25 mouse cellular contexts compared by ENCODE assay signal in the genomic region with DNA sequence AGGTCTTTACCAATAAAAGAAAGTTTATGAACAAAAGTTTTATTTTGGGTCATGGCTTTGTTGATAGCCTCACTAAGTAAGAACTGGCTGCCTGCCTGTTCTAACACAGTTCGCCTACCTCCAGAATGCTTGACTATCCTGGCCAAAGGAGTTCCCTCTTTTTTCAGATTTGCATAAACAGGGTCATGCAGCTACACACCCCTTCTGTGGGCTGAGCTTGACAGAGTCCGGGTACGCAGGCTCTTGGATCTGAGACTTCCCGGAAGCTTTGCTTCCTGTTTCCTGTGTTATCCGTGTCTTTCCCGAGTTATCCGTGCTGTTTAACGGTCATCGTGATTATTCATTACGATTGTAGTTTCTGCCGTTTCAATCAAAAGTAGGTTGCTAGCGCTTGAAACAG. TPM values are rescaled to one million over a fixed set of nuclear protein-coding genes. Genes with fewer than 3 reads are reported as not detected.
DNase-seq lines count a peak whose midpoint lies in the region; ATAC-seq and TF ChIP-seq lines count a peak whose summit lies in the region.
"Had no signal": no experiment of that assay in that cellular context is flagged by ENCODE, and none has a peak within 500 bp of the region (broad histone marks: within the 10 kb centered on the region; RNA-seq: fewer than 3 reads in every experiment).

No protein-coding gene starts in this region.

- ATAC-seq in granulocyte monocyte progenitor cell, adult 5-6 weeks (replicated peaks; ENCODE audit: poor library complexity, severe bottlenecking), result peak; percentile 48; the same call in 1 of the 2 replicates
- ATAC-seq in midbrain, embryonic 15.5 days (replicated peaks), result no peak
- ATAC-seq: CD4-positive, CD25-positive, alpha-beta regulatory T cell, adult 4 months; forebrain, embryonic 13.5 days; forebrain, embryonic 15.5 days; forebrain, postnatal 0 days; Patski had no signal

- DNase-seq in gastrocnemius, adult 2 months, result no peak
- DNase-seq in gastrocnemius, postnatal 36 days, result no peak
- DNase-seq in MEL (ENCODE audit: low read depth, low spot score), result peak; percentile 76
- peak; percentile 3 for DNase-seq in R1 (ENCODE audit: low read depth, low spot score)
- DNase-seq in right cerebral cortex, postnatal 25 days, result no peak
- DNase-seq: adrenal gland, adult 2 months; adrenal gland, postnatal 10 days; adrenal gland, postnatal 25 days; B cell, adult 2 months; cerebellum, adult 11-12 months; cerebellum, adult 2 months; cerebellum, adult 9-10 months; cerebellum, postnatal 10 days; cerebellum, postnatal 25 days; forebrain, postnatal 0 days had no signal

- no peak overlapping the region for H3K9ac ChIP-seq in MEL (ENCODE audit: control insufficient read depth, low read depth, low read length, poor library complexity, severe bottlenecking)
- H3K9ac ChIP-seq in midbrain, embryonic 15.5 days, result no peak overlapping the region
- H3K9ac ChIP-seq: embryonic facial prominence, embryonic 12.5 days; forebrain, embryonic 13.5 days; forebrain, embryonic 15.5 days; forebrain, postnatal 0 days had no signal

- TF ChIP-seq RAD21 in MEL (IDR thresholded peaks at IDR 0.05; ENCODE audit: low read depth, low read length), result no peak

- TF ChIP-seq POLR2A in MEL (IDR thresholded peaks at IDR 0.05; ENCODE audit: control insufficient read depth in 1 of 2, insufficient read depth in 1 of 2, low read depth in 1 of 2, low read length in 2 of 2, poor library complexity in 1 of 2), result no peak

- no peak for TF ChIP-seq CTCF in gastrocnemius, adult 2 months (IDR thresholded peaks at IDR 0.05)
- TF ChIP-seq CTCF in MEL (IDR thresholded peaks at IDR 0.05 in 2 of 3, conservative IDR thresholded peaks at IDR 0.05 in 1 of 3; ENCODE audit: control insufficient read depth in 1 of 3, insufficient read depth in 1 of 3, low read depth in 2 of 3, low read length in 3 of 3, poor library complexity in 1 of 3, severe bottlenecking in 1 of 3), result no peak

- no peak overlapping the region for H3K4me2 ChIP-seq in midbrain, embryonic 15.5 days
- H3K4me2 ChIP-seq: embryonic facial prominence, embryonic 12.5 days; forebrain, embryonic 13.5 days; forebrain, embryonic 15.5 days had no signal

- no peaks in the 10 kb centered on the region for H3K36me3 ChIP-seq in MEL (ENCODE audit: control insufficient read depth in 1 of 2, insufficient read depth in 2 of 2, low read length in 2 of 2)
- no peaks in the 10 kb centered on the region for H3K36me3 ChIP-seq in midbrain, embryonic 15.5 days (replicated peaks)
- H3K36me3 ChIP-seq: embryonic facial prominence, embryonic 10.5 days; embryonic facial prominence, embryonic 12.5 days; forebrain, embryonic 15.5 days; G1E had no signal

- H3K27ac ChIP-seq in gastrocnemius, adult 2 months, result no peak overlapping the region
- no peak overlapping the region for H3K27ac ChIP-seq in MEL (ENCODE audit: control insufficient read depth, low read depth, low read length)
- no peak overlapping the region for H3K27ac ChIP-seq in midbrain, embryonic 15.5 days
- H3K27ac ChIP-seq: embryonic facial prominence, embryonic 10.5 days; embryonic facial prominence, embryonic 12.5 days; forebrain, embryonic 13.5 days; forebrain, embryonic 15.5 days had no signal

- H3K27me3 ChIP-seq in MEL (ENCODE audit: control insufficient read depth in 1 of 2, insufficient read depth in 2 of 2, low read length in 2 of 2), result peaks cover 2 to 7% of the 10 kb centered on the region in 2 experiments; a peak in 3 of 4 replicates
- H3K27me3 ChIP-seq in midbrain, embryonic 15.5 days (replicated peaks), result 0 out of 2 replicates have a peak, but pooled peaks cover 3% of the 10 kb centered on the region
- H3K27me3 ChIP-seq: CH12.LX; forebrain, embryonic 13.5 days; forebrain, embryonic 15.5 days had no signal

- 86% methylated on average over 12 of the region's 12 CpGs for WGBS in midbrain, embryonic 15.5 days

- no peaks in the 10 kb centered on the region for H3K9me3 ChIP-seq in MEL (replicated peaks; ENCODE audit: insufficient read depth, low read length)
- no peaks in the 10 kb centered on the region for H3K9me3 ChIP-seq in midbrain, embryonic 15.5 days
- H3K9me3 ChIP-seq: embryonic facial prominence, embryonic 10.5 days; embryonic facial prominence, embryonic 12.5 days; forebrain, embryonic 13.5 days; forebrain, embryonic 15.5 days; G1E had no signal

- H3K4me1 ChIP-seq in MEL (ENCODE audit: control insufficient read depth in 1 of 2, insufficient read depth in 2 of 2, low read length in 2 of 2), result no peaks in the 10 kb centered on the region; a peak in 1 of 4 replicates
- 0 out of 2 replicates have a peak, but pooled peaks cover 2% of the 10 kb centered on the region for H3K4me1 ChIP-seq in midbrain, embryonic 15.5 days

- TF ChIP-seq EP300 in MEL (IDR thresholded peaks at IDR 0.05; ENCODE audit: low read depth in 1 of 2, low read length in 2 of 2), result no peak

- H3K4me3 ChIP-seq in gastrocnemius, adult 2 months, result peak overlapping the region; percentile 26; the same call in 1 of the 2 replicates
- peak overlapping the region; percentile 15 to 38 for H3K4me3 ChIP-seq in MEL (ENCODE audit: control insufficient read depth in 1 of 2, insufficient read depth in 1 of 2, low read depth in 2 of 2, low read length in 2 of 2)
- H3K4me3 ChIP-seq in midbrain, embryonic 15.5 days, result no peak overlapping the region
- H3K4me3 ChIP-seq: embryonic facial prominence, embryonic 10.5 days; embryonic facial prominence, embryonic 12.5 days; forebrain, embryonic 13.5 days; forebrain, embryonic 15.5 days had no signal

- intact Hi-C loops in gastrocnemius, adult 2 months (cut with DNase I), result no loop called here
- intact Hi-C loops in gastrocnemius, postnatal 36 days (cut with DNase I), result no loop called here

- H3K79me2 ChIP-seq in MEL (ENCODE audit: control insufficient read depth, insufficient read depth, low read length, poor library complexity), result no peaks in the 10 kb centered on the region

TF ChIP-seq in MEL, 35 proteins besides CTCF, POLR2A, EP300 and RAD21:
- TF ChIP-seq SIN3A (IDR thresholded peaks at IDR 0.05; ENCODE audit: low read length) (no peak; the same call in 1 of the 2 replicates), ELF1 (IDR thresholded peaks at IDR 0.05; ENCODE audit: low read depth, low read length) (no peak), MAX (IDR thresholded peaks at IDR 0.05; ENCODE audit: low read length) (0 out of 2 replicates have a peak, but pooled peaks have one; percentile 31), MXI1 (IDR thresholded peaks at IDR 0.05; ENCODE audit: low read depth, low read length) (no peak), MAFK (IDR thresholded peaks at IDR 0.05; ENCODE audit: borderline replicate concordance, low read depth, low read length) (no peak), ETS1 (IDR thresholded peaks at IDR 0.05; ENCODE audit: low read depth, low read length) (no peak), NRF1 (IDR thresholded peaks at IDR 0.05; ENCODE audit: insufficient read depth, low read depth, low read length, poor library complexity, severe bottlenecking) (peak; percentile 55; the same call in 1 of the 2 replicates), E2F4 (IDR thresholded peaks at IDR 0.05; ENCODE audit: borderline replicate concordance, low read depth, low read length) (no peak), TAL1 (IDR thresholded peaks at IDR 0.05; ENCODE audit: low read length) (no peak), USF2 (IDR thresholded peaks at IDR 0.05; ENCODE audit: borderline replicate concordance in 1 of 2, insufficient read depth in 1 of 2, low read depth in 1 of 2, low read length in 2 of 2) (no peak), BHLHE40 (IDR thresholded peaks at IDR 0.05; ENCODE audit: borderline replicate concordance, low read depth, low read length) (no peak)

RNA-seq across cellular contexts. Expression of a gene that starts 14.4 kb away (rescaled TPM):
- total RNA-seq in gastrocnemius, adult 2 months (2021), result not detected
- total RNA-seq in gastrocnemius, postnatal 36 days (2021), result not detected
- not detected in 2 replicates for total RNA-seq in MEL (2012; rRNA removed)
- polyA plus RNA-seq in MEL (2012; ENCODE audit: insufficient read depth in 1 of 2, insufficient read length in 2 of 2, low read depth in 1 of 2, low replicate concordance in 2 of 2, missing spikeins in 1 of 2), result not detected
- not detected in 2 replicates for total RNA-seq in granulocyte monocyte progenitor cell, adult 5-6 weeks (2014; fragmentation: Nextera tagmentation)
- not detected in 2 replicates for total RNA-seq in granulocyte monocyte progenitor cell, adult 5-6 weeks (2017)
- 0.34 and 0.39 TPM in 2 replicates for polyA plus RNA-seq in midbrain, embryonic 15.5 days (2015; fragmentation: Nextera tagmentation; extraction: Ambion mirVana)
- total RNA-seq: adrenal gland, postnatal 25 days; CH12.LX had no signal
- polyA plus RNA-seq: CD4-positive, CD25-positive, alpha-beta regulatory T cell, adult 4 months; embryonic facial prominence, embryonic 10.5 days; G1E; Patski had no signal

RNA-seq across cellular contexts. Expression of a gene that starts 16.4 kb away (rescaled TPM):
- 10 to 100 TPM; 16.3 to 16.9 TPM for total RNA-seq in gastrocnemius, adult 2 months (2021)
- 10 to 100 TPM; 12.7 to 15.5 TPM for total RNA-seq in gastrocnemius, postnatal 36 days (2021)
- total RNA-seq in MEL (2012; rRNA removed), result 40.6 and 46.0 TPM in 2 replicates
- 10 to 100 TPM in 1 of 2 experiments, not detected in 1; 49.4 TPM for polyA plus RNA-seq in MEL (2012; ENCODE audit: insufficient read depth in 1 of 2, insufficient read length in 2 of 2, low read depth in 1 of 2, low replicate concordance in 2 of 2, missing spikeins in 1 of 2)
- 65.5 and 69.0 TPM in 2 replicates for total RNA-seq in granulocyte monocyte progenitor cell, adult 5-6 weeks (2014; fragmentation: Nextera tagmentation)
- 118 and 150 TPM in 2 replicates for total RNA-seq in granulocyte monocyte progenitor cell, adult 5-6 weeks (2017)
- polyA plus RNA-seq in midbrain, embryonic 15.5 days (2015; fragmentation: Nextera tagmentation; extraction: Ambion mirVana), result 79.4 and 82.0 TPM in 2 replicates

RNA-seq across cellular contexts. Expression of a gene that starts 35.9 kb away (rescaled TPM):
- total RNA-seq in gastrocnemius, adult 2 months (2021), result under 1 TPM; 0.13 to 0.14 TPM
- 1 to 10 TPM in 1 of 2 experiments, under 1 TPM in 1; 0.96 to 1.7 TPM for total RNA-seq in gastrocnemius, postnatal 36 days (2021)
- total RNA-seq in MEL (2012; rRNA removed), result 124 and 133 TPM in 2 replicates
- 100 to 1,000 TPM; 180 to 487 TPM for polyA plus RNA-seq in MEL (2012; ENCODE audit: insufficient read depth in 1 of 2, insufficient read length in 2 of 2, low read depth in 1 of 2, low replicate concordance in 2 of 2, missing spikeins in 1 of 2)
- 72.6 and 87.7 TPM in 2 replicates for total RNA-seq in granulocyte monocyte progenitor cell, adult 5-6 weeks (2014; fragmentation: Nextera tagmentation)
- 189 and 192 TPM in 2 replicates for total RNA-seq in granulocyte monocyte progenitor cell, adult 5-6 weeks (2017)
- polyA plus RNA-seq in midbrain, embryonic 15.5 days (2015; fragmentation: Nextera tagmentation; extraction: Ambion mirVana), result 28.0 and 29.7 TPM in 2 replicates

Comparison
In these comparisons a context has a peak if more than half of its experiments do, and no peak if none do; other contexts are left out.
1. DNase-seq: peak in MEL (single experiment) and R1 (single experiment); none in gastrocnemius, adult 2 months (single experiment), gastrocnemius, postnatal 36 days (0 of 2) and right cerebral cortex, postnatal 25 days (single experiment).
2. RNA of a gene that starts 35.9 kb away (total RNA-seq): 72.6 to 192 TPM in granulocyte monocyte progenitor cell, adult 5-6 weeks and 124 to 133 TPM in MEL; 0.96 to 1.7 TPM in gastrocnemius, postnatal 36 days and 0.13 to 0.14 TPM in gastrocnemius, adult 2 months; every median in the first group is over 10 times any median in the second.